Mouse (Mus musculus): Measurements from ENCODE around the gene Tsfm. TPM values are rescaled to one million over a fixed set of nuclear protein-coding genes. Genes with fewer than 3 reads are reported as not detected.

Tsfm gene
- polyA plus RNA-seq, 1 experiment from 2014 or later: 65.4 TPM

GRCm38 (mm10) chr10:126972051-126972725 is 58.5 kb downstream of the Tsfm start:
- WGBS: 9% methylated on average over 13 of the region's 13 CpGs
- ATAC-seq (peak; percentile 71), DNase-seq (ENCODE audit: low spot score) (peak; percentile 69)
- Histone ChIP-seq H3K4me3 (ENCODE audit: low read depth, low read length) (no peak overlapping the region), H3K27me3 (replicated peaks; ENCODE audit: control insufficient read depth, insufficient read depth, low read length) (no peaks in the 10 kb centered on the region), H3K9ac (ENCODE audit: low read length) (0 out of 2 replicates have a peak overlapping the region, but pooled peaks have one; percentile 33), H3K4me2 (ENCODE audit: low read length) (peak overlapping the region; percentile 16; the same call in 1 of the 2 replicates), H3K27ac (ENCODE audit: low read depth, low read length) (no peak overlapping the region), H3K36me3 (ENCODE audit: control insufficient read depth, insufficient read depth, low read length) (no peaks in the 10 kb centered on the region), H3K4me1 (ENCODE audit: control insufficient read depth, insufficient read depth, low read length) (peaks cover 6% of the 10 kb centered on the region; the same call in 1 of the 2 replicates), H3K9me3 (replicated peaks; ENCODE audit: control insufficient read depth, low read length) (no peaks in the 10 kb centered on the region)

- ATAC-seq (0 out of 2 replicates have a peak, but pooled peaks have one; percentile 18), DNase-seq (ENCODE audit: low spot score) (no peak)
- Histone ChIP-seq H3K4me1 (ENCODE audit: control insufficient read depth, insufficient read depth, low read length) (peaks cover 6% of the 10 kb centered on the region; the same call in 1 of the 2 replicates), H3K27ac (ENCODE audit: low read depth, low read length) (no peak overlapping the region), H3K27me3 (replicated peaks; ENCODE audit: control insufficient read depth, insufficient read depth, low read length) (no peaks in the 10 kb centered on the region), H3K36me3 (ENCODE audit: control insufficient read depth, insufficient read depth, low read length) (no peaks in the 10 kb centered on the region), H3K9ac (ENCODE audit: low read length) (no peak overlapping the region), H3K4me2 (ENCODE audit: low read length) (peak overlapping the region; percentile 16; the same call in 1 of the 2 replicates), H3K4me3 (ENCODE audit: low read depth, low read length) (no peak overlapping the region), H3K9me3 (replicated peaks; ENCODE audit: control insufficient read depth, low read length) (no peaks in the 10 kb centered on the region)
- 13% methylated on average over 12 of the region's 12 CpGs for WGBS
Observed at GRCm38 (mm10) chr10:126971363-126972050, 59.1 kb downstream of the Tsfm start.

DNA sequence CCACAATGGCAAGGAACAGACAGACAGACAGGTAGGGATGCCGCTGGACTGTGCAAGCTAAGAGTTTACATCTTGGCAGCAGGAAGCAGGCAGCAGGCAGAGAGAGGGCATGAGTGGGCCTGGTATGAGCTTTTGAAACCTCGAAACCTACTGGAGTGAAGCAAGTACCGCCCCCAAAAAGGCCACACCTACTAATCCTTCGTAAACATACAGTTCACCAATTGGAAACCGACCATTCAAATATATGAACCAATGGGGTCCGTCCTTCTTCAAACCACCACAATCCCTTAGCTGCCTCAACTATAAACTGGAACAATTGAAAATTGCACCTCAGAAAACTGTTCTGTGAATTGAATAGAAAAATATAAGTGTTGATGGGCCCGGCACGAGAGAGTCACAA is 66.8 kb downstream of the Tsfm start:
- Histone ChIP-seq H3K9ac (ENCODE audit: low read length) (no peak overlapping the region), H3K36me3 (ENCODE audit: control insufficient read depth, insufficient read depth, low read length) (no peaks in the 10 kb centered on the region), H3K4me1 (ENCODE audit: control insufficient read depth, insufficient read depth, low read length) (peaks cover 3% of the 10 kb centered on the region; the same call in 1 of the 2 replicates), H3K4me3 (ENCODE audit: low read depth, low read length) (no peak overlapping the region), H3K4me2 (ENCODE audit: low read length) (no peak overlapping the region), H3K9me3 (replicated peaks; ENCODE audit: control insufficient read depth, low read length) (no peaks in the 10 kb centered on the region), H3K27me3 (replicated peaks; ENCODE audit: control insufficient read depth, insufficient read depth, low read length) (no peaks in the 10 kb centered on the region), H3K27ac (ENCODE audit: low read depth, low read length) (peak overlapping the region; percentile 82)
- DNase-seq (ENCODE audit: low spot score) (no peak), ATAC-seq (no peak)
- WGBS: 85% methylated on average over 8 of the region's 8 CpGs

GRCm38 (mm10) chr10:126962966-126963330 is 67.7 kb downstream of the Tsfm start:
- Histone ChIP-seq H3K4me1 (ENCODE audit: control insufficient read depth, insufficient read depth, low read length) (peaks cover 3% of the 10 kb centered on the region; the same call in 1 of the 2 replicates), H3K4me2 (ENCODE audit: low read length) (no peak overlapping the region), H3K4me3 (ENCODE audit: low read depth, low read length) (no peak overlapping the region), H3K36me3 (ENCODE audit: control insufficient read depth, insufficient read depth, low read length) (no peaks in the 10 kb centered on the region), H3K9me3 (replicated peaks; ENCODE audit: control insufficient read depth, low read length) (no peaks in the 10 kb centered on the region), H3K27me3 (replicated peaks; ENCODE audit: control insufficient read depth, insufficient read depth, low read length) (no peaks in the 10 kb centered on the region), H3K9ac (ENCODE audit: low read length) (no peak overlapping the region), H3K27ac (ENCODE audit: low read depth, low read length) (peak overlapping the region; percentile 82)
- no peak for DNase-seq (ENCODE audit: low spot score)
- ATAC-seq: no peak
- WGBS: 51% methylated on average over 6 of the region's 6 CpGs

DNA sequence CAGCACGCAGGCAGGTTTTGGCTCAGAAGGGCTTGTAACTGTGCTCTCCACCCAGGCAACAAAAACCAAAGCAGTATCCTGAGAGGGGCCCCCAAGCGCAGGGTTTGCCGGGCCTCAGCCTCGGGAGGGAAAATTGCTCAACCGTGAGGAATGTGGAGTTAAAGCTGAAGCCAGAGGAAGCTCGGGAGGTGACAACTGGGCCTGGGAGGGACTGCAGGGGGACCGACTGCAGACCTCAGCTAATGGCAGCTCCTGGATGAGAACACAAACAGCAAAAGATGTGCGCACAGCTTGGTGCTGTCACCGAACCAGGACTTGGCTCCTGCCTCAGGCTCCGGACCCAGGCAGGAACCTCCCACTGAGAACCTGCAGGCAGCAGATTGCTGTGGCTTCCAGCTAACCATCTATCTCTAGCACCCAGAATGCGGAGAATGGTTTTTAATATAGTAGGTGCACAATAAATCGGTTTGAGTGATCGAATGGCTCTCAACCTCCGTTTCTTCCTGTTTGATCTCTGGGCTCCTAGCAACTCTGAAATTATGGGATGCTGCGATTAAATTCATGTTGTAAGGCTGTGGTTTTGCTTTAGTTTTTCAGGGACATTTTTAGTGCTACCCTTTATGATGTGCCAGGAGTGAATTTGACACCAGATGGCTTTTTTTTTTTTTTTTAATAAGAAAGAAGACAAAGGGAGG is 68.2 kb downstream of the Tsfm start:
- Histone ChIP-seq H3K9ac (ENCODE audit: low read length) (no peak overlapping the region), H3K4me3 (ENCODE audit: low read depth, low read length) (no peak overlapping the region), H3K4me2 (ENCODE audit: low read length) (peak overlapping the region; percentile 21; the same call in 1 of the 2 replicates), H3K36me3 (ENCODE audit: control insufficient read depth, insufficient read depth, low read length) (no peaks in the 10 kb centered on the region), H3K9me3 (replicated peaks; ENCODE audit: control insufficient read depth, low read length) (no peaks in the 10 kb centered on the region), H3K27ac (ENCODE audit: low read depth, low read length) (peak overlapping the region; percentile 82), H3K27me3 (replicated peaks; ENCODE audit: control insufficient read depth, insufficient read depth, low read length) (no peaks in the 10 kb centered on the region), H3K4me1 (ENCODE audit: control insufficient read depth, insufficient read depth, low read length) (peaks cover 4% of the 10 kb centered on the region; the same call in 1 of the 2 replicates)
- 23% methylated on average over 15 of the region's 15 CpGs for WGBS
- ATAC-seq (peak; percentile 27), DNase-seq (ENCODE audit: low spot score) (peak; percentile 68)

- Histone ChIP-seq H3K27me3 (replicated peaks; ENCODE audit: control insufficient read depth, insufficient read depth, low read length) (no peaks in the 10 kb centered on the region), H3K4me2 (ENCODE audit: low read length) (peak overlapping the region; percentile 21; the same call in 1 of the 2 replicates), H3K4me1 (ENCODE audit: control insufficient read depth, insufficient read depth, low read length) (peaks cover 10% of the 10 kb centered on the region; the same call in 1 of the 2 replicates), H3K9ac (ENCODE audit: low read length) (no peak overlapping the region), H3K36me3 (ENCODE audit: control insufficient read depth, insufficient read depth, low read length) (no peaks in the 10 kb centered on the region), H3K27ac (ENCODE audit: low read depth, low read length) (peak overlapping the region; percentile 82), H3K9me3 (replicated peaks; ENCODE audit: control insufficient read depth, low read length) (no peaks in the 10 kb centered on the region), H3K4me3 (ENCODE audit: low read depth, low read length) (no peak overlapping the region)
- DNase-seq (ENCODE audit: low spot score): peak; percentile 84
- ATAC-seq: peak; percentile 11; the same call in 1 of the 2 replicates
- 61% methylated on average over 10 of the region's 10 CpGs for WGBS
Observed at GRCm38 (mm10) chr10:126961757-126962156, 68.9 kb downstream of the Tsfm start.

MicroRNAs within 50 kb of the gene (microRNA counts, 519-probe panel; counts per million panel counts)
- microRNA mmu-miR-26a: 4,068 counts per million, percentile 46 among the panel's probes with 10 or more counts
- not detected for microRNA mmu-miR-546

Small RNAs within 50 kb of the gene (microRNA-seq; reads per million reads assigned to microRNA genes)
- 41.7 reads per million, percentile 46 among the genes with 10 or more reads in this experiment for gene Mir26a-2
- not detected for gene Mir546

Other genes with a start within 250 kb of the Tsfm start
- 10.0 and 10.6 TPM in 2 replicates for gene Atp23, start 129.5 kb downstream of the Tsfm start, polyA plus RNA-seq (2014; fragmentation: Nextera tagmentation; extraction: Ambion mirVana)
- gene Ctdsp2, start 52.1 kb downstream of the Tsfm start, polyA plus RNA-seq (2014; fragmentation: Nextera tagmentation; extraction: Ambion mirVana): 30.2 and 34.5 TPM in 2 replicates
- 0.07 and 0.70 TPM in 2 replicates for gene Avil, start 30.1 kb downstream of the Tsfm start, polyA plus RNA-seq (2014; fragmentation: Nextera tagmentation; extraction: Ambion mirVana)
- 21.4 and 22.3 TPM in 2 replicates for gene Mettl1, start 10.6 kb upstream of the Tsfm start, polyA plus RNA-seq (2014; fragmentation: Nextera tagmentation; extraction: Ambion mirVana)
- gene Eef1akmt3, start 10.7 kb upstream of the Tsfm start, polyA plus RNA-seq (2014; fragmentation: Nextera tagmentation; extraction: Ambion mirVana): 0.06 TPM in 1 of 2 replicates, not detected in the other
- 0.09 TPM in 1 of 2 replicates, not detected in the other for gene Cyp27b1, start 17.4 kb upstream of the Tsfm start, polyA plus RNA-seq (2014; fragmentation: Nextera tagmentation; extraction: Ambion mirVana)
- gene March9, start 29.3 kb upstream of the Tsfm start, polyA plus RNA-seq (2014; fragmentation: Nextera tagmentation; extraction: Ambion mirVana): 8.2 and 8.8 TPM in 2 replicates
- 1,959 and 2,468 TPM in 2 replicates for gene Cdk4, start 32.7 kb upstream of the Tsfm start, polyA plus RNA-seq (2014; fragmentation: Nextera tagmentation; extraction: Ambion mirVana)
- 36.7 and 44.5 TPM in 2 replicates for gene Tspan31, start 39.4 kb upstream of the Tsfm start, polyA plus RNA-seq (2014; fragmentation: Nextera tagmentation; extraction: Ambion mirVana)
- 3.9 and 4.7 TPM in 2 replicates for gene Agap2, start 44.4 kb upstream of the Tsfm start, polyA plus RNA-seq (2014; fragmentation: Nextera tagmentation; extraction: Ambion mirVana)
- 53.0 and 66.3 TPM in 2 replicates for gene Os9, start 90.3 kb upstream of the Tsfm start, polyA plus RNA-seq (2014; fragmentation: Nextera tagmentation; extraction: Ambion mirVana)
- 30.7 and 46.8 TPM in 2 replicates for gene B4galnt1, start 134.4 kb upstream of the Tsfm start, polyA plus RNA-seq (2014; fragmentation: Nextera tagmentation; extraction: Ambion mirVana)
- gene Slc26a10, start 149.8 kb upstream of the Tsfm start, polyA plus RNA-seq (2014; fragmentation: Nextera tagmentation; extraction: Ambion mirVana): 0.69 and 0.95 TPM in 2 replicates
- gene Arhgef25, start 159.2 kb upstream of the Tsfm start, polyA plus RNA-seq (2014; fragmentation: Nextera tagmentation; extraction: Ambion mirVana): 21.4 and 22.9 TPM in 2 replicates
- gene Dtx3, start 164.9 kb upstream of the Tsfm start, polyA plus RNA-seq (2014; fragmentation: Nextera tagmentation; extraction: Ambion mirVana): 148 and 187 TPM in 2 replicates
- gene Pip4k2c, start 180.7 kb upstream of the Tsfm start, polyA plus RNA-seq (2014; fragmentation: Nextera tagmentation; extraction: Ambion mirVana): 15.3 and 17.4 TPM in 2 replicates
- gene Kif5a, start 232.5 kb upstream of the Tsfm start, polyA plus RNA-seq (2014; fragmentation: Nextera tagmentation; extraction: Ambion mirVana): 47.6 and 68.8 TPM in 2 replicates
- 286 and 300 TPM in 2 replicates for gene Dctn2, start 235.5 kb upstream of the Tsfm start, polyA plus RNA-seq (2014; fragmentation: Nextera tagmentation; extraction: Ambion mirVana)